Mouse (Mus musculus) forebrain, embryonic 16.5 days (tissue): Measurements from ENCODE around the gene Jam3. TPM values are rescaled to one million over a fixed set of nuclear protein-coding genes. Genes with fewer than 3 reads are reported as not detected.
"Not testable (repeated sequence)": the region's sequence is repeated elsewhere in the genome, so short reads cannot be mapped to it uniquely, and the experiment has no call there.

ENCODE experiments used
- ATAC-seq: fragments of 200-750 bp; cut with Nextera tagmentation; 2 replicates; pipeline ENCODE4 v1.8.0; 2017; ENCODE audit warnings: mild to moderate bottlenecking, moderate library complexity
- H3K27ac ChIP-seq: fragments of 300-500 bp; sonication (generic); 2 replicates; pipeline ENCODE4 v1.5.1; 2014; ENCODE audit warnings: low read length, control low read depth
- H3K27me3 ChIP-seq: fragments of 300-500 bp; sonication (generic); replicated peaks from 2 replicates; pipeline ENCODE4 v1.6.1; 2014; ENCODE audit warnings: low read length; ENCODE audit not compliant: control insufficient read depth, insufficient read depth
- H3K36me3 ChIP-seq: fragments of 300-500 bp; sonication (generic); 2 replicates; pipeline ENCODE4 v1.6.1; 2014; ENCODE audit not compliant: control insufficient read depth, insufficient read depth
- H3K4me1 ChIP-seq: fragments of 300-500 bp; sonication (generic); replicated peaks from 2 replicates; pipeline ENCODE4 v1.6.1; 2014; ENCODE audit warnings: low read length; ENCODE audit not compliant: control insufficient read depth, insufficient read depth
- H3K4me2 ChIP-seq: fragments of 300-500 bp; sonication (generic); 2 replicates; pipeline ENCODE4 v1.6.1; 2014; ENCODE audit warnings: mild to moderate bottlenecking, low read length, control low read depth
- H3K4me3 ChIP-seq: fragments of 300-500 bp; sonication (generic); replicated peaks from 2 replicates; pipeline ENCODE4 v1.5.1; 2014; ENCODE audit warnings: mild to moderate bottlenecking, low read length, control low read depth
- H3K9ac ChIP-seq: fragments of 300-500 bp; sonication (generic); replicated peaks from 2 replicates; pipeline ENCODE4 v1.6.1; 2014; ENCODE audit warnings: low read depth, low read length, control low read depth
- H3K9me3 ChIP-seq: fragments of 300-500 bp; sonication (generic); 2 replicates; pipeline ENCODE4 v1.6.1; 2016; ENCODE audit warnings: low read length; ENCODE audit not compliant: control insufficient read depth
- WGBS: fragments of 180-500 bp; shearing (Covaris S2); extraction: QIAGEN DNeasy Blood & Tissue Kit; methylation state at CpG from one replicate; pipeline ENCODE4 v1.1.7; 2014; 5-methylcytosine and 5-hydroxymethylcytosine counted together
- polyA plus RNA-seq: library from polyadenylated mRNA; unstranded; fragments of >200 nt; fragmentation: Nextera tagmentation; extraction: Ambion mirVana; gene quantifications from 2 replicates; pipeline ENCODE4 v1.2.1, GENCODE M21; 2015

Jam3 gene
- polyA plus RNA-seq, 1 experiment from 2014 or later = 60.2 TPM

DNA sequence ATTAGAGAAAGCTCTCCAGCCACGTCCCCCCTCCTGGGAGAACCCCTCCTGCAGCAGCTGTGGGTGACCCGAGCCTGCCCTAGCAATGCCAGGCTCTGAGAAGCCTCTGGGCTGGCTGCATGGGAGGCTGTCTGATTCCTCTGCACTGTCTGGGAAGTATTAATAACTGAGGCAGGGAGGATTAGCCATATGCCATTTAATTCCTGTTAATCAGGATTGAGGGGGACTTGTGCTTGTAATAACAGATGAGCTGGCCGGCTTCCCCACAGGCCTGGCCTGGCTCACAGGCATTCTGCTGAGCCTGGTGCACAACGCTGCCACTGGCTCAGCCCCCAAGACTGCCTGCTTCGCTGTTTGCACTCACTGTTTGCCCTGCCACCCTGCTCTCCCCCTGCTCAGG, 18.9 kb upstream of the Jam3 start:
- Histone ChIP-seq H3K27me3 (0 out of 2 replicates have a peak, but pooled peaks cover 2% of the 10 kb centered on the region), H3K36me3 (no peaks in the 10 kb centered on the region), H3K9ac (0 out of 2 replicates have a peak overlapping the region, but pooled peaks have one; percentile 29), H3K4me3 (no peak overlapping the region), H3K9me3 (no peaks in the 10 kb centered on the region), H3K4me2 (no peak overlapping the region), H3K4me1 (peaks cover 11% of the 10 kb centered on the region), H3K27ac (peak overlapping the region; percentile 25; the same call in 1 of the 2 replicates)
- WGBS = 6% methylated on average over 5 of the region's 5 CpGs
- peak; percentile 91 for ATAC-seq

DNA sequence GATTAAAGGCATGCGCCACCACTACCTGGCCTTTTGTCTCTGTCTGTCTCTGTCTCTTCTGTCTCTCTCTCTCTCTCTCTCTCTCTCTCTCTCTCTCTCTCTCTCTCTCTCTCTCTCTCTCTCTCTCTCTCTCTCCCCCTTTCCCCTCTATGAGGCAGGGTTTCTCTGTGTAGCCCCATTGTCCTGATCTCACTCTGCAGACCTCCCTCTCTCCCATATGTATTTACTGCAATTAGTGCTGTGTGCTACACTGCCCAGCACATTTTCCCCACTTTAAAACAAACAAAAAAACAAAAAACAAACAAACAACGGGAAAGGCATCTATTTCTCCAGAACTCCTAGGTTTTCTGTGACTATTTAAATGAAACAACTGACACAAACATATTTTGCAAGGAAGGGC, 18.4 kb upstream of the Jam3 start:
- Histone ChIP-seq H3K27me3 (0 out of 2 replicates have a peak, but pooled peaks cover 2% of the 10 kb centered on the region), H3K4me2 (no peak overlapping the region), H3K4me1 (peaks cover 11% of the 10 kb centered on the region), H3K4me3 (no peak overlapping the region), H3K9ac (no peak overlapping the region), H3K36me3 (no peaks in the 10 kb centered on the region), H3K9me3 (no peaks in the 10 kb centered on the region), H3K27ac (0 out of 2 replicates have a peak overlapping the region, but pooled peaks have one; percentile 25)
- 52% methylated on average over 2 of the region's 2 CpGs for WGBS
- ATAC-seq = no peak

DNA sequence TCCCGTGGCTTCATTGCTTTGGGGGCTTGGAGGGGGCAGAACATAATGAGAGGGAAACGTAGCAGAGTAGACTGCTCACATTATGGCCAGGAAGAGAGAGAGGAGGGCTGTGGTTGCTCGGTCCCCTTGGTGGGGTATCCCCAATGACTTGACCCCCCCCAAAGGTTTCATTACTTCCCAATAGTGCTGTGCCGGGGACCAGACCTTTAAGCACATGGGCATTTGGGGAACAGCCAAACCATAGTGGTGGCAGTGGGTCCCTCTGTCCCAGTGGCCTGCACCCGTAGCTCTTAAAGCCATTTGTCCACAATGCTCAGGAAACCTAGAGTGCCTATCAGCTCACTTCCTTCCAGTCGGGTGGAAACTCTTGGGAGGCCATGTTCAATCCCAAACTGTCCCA, 17.6 kb upstream of the Jam3 start:
- 78% methylated on average over 6 of the region's 6 CpGs for WGBS
- H3K9me3 ChIP-seq = no peaks in the 10 kb centered on the region
- ATAC-seq = no peak

DNA sequence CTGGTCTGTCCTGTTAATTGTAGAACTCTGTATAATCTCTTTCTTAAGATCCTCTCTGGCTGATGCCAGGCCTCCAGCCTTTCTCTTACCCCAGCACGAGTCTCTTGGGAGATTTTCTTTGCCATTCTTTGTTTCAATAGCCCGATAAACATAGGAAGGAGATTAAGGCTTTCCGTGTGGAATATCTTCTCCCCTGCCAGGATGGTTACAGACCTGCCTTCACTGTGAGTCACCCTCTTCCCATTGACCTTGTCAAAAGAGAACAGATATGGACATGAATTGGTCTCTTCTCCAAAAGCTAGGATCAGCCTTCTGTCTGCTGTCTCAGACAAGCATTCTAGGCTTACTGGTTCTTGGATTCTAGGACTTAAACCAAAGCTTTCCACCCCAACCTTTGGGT, 15.5 kb upstream of the Jam3 start:
- peaks cover 8% of the 10 kb centered on the region for H3K4me1 ChIP-seq
- H3K36me3 ChIP-seq = no peaks in the 10 kb centered on the region
- no peak for ATAC-seq
- H3K9me3 ChIP-seq = no peaks in the 10 kb centered on the region
- no peak overlapping the region for H3K9ac ChIP-seq
- H3K4me3 ChIP-seq = no peak overlapping the region
- no peaks in the 10 kb centered on the region for H3K27me3 ChIP-seq
- H3K4me2 ChIP-seq = no peak overlapping the region
- no peak overlapping the region for H3K27ac ChIP-seq
- WGBS = 56% methylated on average over 3 of the region's 3 CpGs

More for the DNA sequence above, 17.6 kb upstream of the Jam3 start:
- Histone ChIP-seq H3K9ac (no peak overlapping the region), H3K27me3 (0 out of 2 replicates have a peak, but pooled peaks cover under 1% of the 10 kb centered on the region), H3K4me2 (no peak overlapping the region), H3K36me3 (no peaks in the 10 kb centered on the region), H3K4me1 (peaks cover 11% of the 10 kb centered on the region), H3K27ac (no peak overlapping the region), H3K4me3 (no peak overlapping the region)

DNA sequence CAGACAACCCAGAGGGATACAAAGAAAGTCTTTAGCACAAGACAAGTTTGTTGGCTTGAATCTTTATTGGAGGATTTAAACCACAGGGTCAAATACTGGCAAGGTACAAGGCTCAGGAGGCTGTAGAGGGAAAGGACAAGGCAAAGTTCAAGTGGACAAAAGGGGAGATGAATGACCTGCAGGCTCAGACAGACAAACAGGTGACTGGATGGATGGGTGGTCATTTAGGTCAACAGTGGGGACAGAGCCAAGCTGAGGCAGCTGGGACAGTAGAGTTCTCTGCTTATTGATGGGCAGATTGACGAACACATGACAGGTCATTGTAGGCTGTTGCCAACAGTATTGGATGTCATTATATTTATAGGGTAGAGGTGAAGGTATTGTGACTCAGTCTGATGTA, 11.8 kb upstream of the Jam3 start:
- no peaks in the 10 kb centered on the region for H3K9me3 ChIP-seq
- no peak overlapping the region for H3K9ac ChIP-seq
- ATAC-seq = no peak
- H3K4me2 ChIP-seq = no peak overlapping the region
- no peak overlapping the region for H3K27ac ChIP-seq
- H3K4me1 ChIP-seq = no peaks in the 10 kb centered on the region
- H3K36me3 ChIP-seq = no peaks in the 10 kb centered on the region
- H3K4me3 ChIP-seq = no peak overlapping the region
- no peaks in the 10 kb centered on the region for H3K27me3 ChIP-seq
- 92% methylated on average over 1 of the region's 1 CpGs for WGBS

DNA sequence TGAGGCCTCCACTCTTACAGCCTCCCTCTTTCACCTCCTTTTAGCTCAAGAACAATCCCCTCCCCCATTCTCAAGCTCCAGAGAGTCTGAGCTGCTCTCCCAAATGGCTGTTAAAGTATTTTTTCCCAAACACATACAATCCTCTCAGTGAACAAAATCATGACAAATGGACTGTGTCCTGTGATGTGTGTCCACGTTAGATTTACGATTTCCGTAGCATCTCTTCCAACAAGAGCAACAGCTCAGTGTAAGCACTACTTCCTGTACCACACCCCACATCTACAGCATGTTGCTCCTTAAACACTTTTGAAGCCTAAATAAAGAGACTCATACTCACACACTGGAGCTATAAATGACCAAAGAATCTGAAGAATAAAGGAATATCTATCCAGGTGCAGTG, 10.4 kb upstream of the Jam3 start:
- Histone ChIP-seq H3K9ac (no peak overlapping the region), H3K9me3 (no peaks in the 10 kb centered on the region), H3K27me3 (no peaks in the 10 kb centered on the region), H3K27ac (no peak overlapping the region), H3K4me3 (no peak overlapping the region), H3K36me3 (no peaks in the 10 kb centered on the region), H3K4me2 (no peak overlapping the region), H3K4me1 (no peaks in the 10 kb centered on the region)
- no peak for ATAC-seq
- whole genome bisulfite sequencing = 76% methylated on average over 3 of the region's 3 CpGs

DNA sequence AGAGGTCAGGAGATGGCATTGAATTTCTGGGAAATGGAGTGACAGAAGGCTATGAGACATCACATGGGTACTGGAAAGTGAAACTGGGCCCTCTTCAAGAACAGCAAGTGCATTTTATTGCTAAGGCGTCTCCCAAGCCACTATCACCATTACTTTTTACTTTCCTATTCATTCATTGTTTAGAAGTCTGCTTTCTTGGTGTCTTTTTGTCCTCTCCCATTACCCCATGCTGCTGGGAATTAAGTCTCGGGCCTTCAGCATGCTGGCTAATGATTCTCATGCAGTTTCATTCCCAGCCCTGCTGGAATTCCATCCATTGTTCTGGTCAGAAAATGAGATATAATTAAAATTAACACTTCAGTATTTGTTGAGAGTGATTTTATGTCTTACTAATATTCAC, 9.7 kb upstream of the Jam3 start:
- Histone ChIP-seq H3K27ac (no peak overlapping the region), H3K4me1 (no peaks in the 10 kb centered on the region), H3K9me3 (no peaks in the 10 kb centered on the region), H3K36me3 (no peaks in the 10 kb centered on the region), H3K27me3 (no peaks in the 10 kb centered on the region), H3K9ac (no peak overlapping the region), H3K4me2 (no peak overlapping the region), H3K4me3 (no peak overlapping the region)
- WGBS = 5% methylated on average over 2 of the region's 2 CpGs
- no peak for ATAC-seq

DNA sequence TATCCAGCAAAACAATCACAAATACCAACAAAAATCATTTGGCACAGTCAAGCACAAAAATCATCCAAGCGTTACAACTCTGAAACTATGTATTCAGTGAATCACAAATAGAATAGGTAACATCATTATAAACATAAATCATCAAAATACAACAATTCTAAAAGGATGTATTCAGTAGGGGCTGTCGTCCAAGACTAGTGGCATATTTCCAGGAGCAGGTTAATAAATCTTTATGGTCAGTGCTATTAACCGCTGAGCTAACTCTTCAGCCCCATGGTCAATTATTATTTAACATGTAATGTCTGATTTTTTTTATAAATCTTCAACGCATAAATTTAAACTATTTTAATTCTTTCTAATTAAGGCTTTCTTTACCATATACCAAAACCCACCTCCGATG, 8.4 kb upstream of the Jam3 start:
- H3K36me3 ChIP-seq, H3K4me1 ChIP-seq, H3K9ac ChIP-seq, H3K9me3 ChIP-seq, H3K4me3 ChIP-seq, H3K27ac ChIP-seq, H3K4me2 ChIP-seq, H3K27me3 ChIP-seq, ATAC-seq: not testable (repeated sequence)
- 77% methylated on average over 5 of the region's 5 CpGs for WGBS

DNA sequence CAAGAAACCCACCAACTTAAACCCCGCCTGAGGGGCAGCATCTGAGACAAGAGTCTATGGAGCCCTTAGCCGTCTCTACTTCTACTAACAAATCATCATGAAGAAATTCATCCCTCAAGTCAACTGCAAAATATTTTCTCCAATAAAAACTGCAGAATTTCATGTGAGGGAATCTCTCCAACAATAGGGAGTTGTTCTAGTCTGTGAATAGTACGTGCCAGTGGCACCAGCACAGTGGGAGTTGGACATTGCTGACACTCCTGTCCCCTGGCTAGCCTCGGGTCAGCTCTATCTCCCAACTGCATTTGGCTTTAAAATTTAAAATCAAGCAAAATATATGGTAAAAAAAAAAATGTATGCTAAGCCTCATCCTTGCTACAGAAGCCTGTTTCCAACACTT, 1.4 kb downstream of the Jam3 start:
- no peak for ATAC-seq

DNA sequence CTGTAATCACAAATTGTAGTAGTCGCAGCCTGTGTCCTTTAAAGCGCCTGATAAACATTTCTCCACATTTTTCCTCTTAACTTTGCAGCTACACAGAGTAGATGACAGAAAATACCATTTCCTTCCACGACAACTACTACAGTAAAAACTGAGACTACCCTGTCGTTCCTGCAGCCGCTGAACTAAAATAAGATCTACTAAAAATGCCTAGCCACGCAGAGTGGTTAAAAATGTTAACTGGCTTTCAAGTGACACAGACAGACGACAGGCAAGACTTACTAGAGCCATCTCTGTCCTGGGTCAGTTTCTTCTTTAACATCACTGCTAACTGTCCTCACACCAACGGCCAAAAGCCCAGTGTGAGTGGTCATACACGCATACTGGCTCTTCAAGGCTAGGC, 5.4 kb downstream of the Jam3 start:
- peaks cover 2% of the 10 kb centered on the region; the same call in 1 of the 2 replicates for H3K9me3 ChIP-seq
- peaks cover 37% of the 10 kb centered on the region for H3K4me1 ChIP-seq
- no peaks in the 10 kb centered on the region for H3K27me3 ChIP-seq
- peak overlapping the region; percentile 42 for H3K4me2 ChIP-seq
- no peaks in the 10 kb centered on the region for H3K36me3 ChIP-seq
- peak overlapping the region; percentile 43; the same call in 1 of the 2 replicates for H3K27ac ChIP-seq
- no peak overlapping the region for H3K4me3 ChIP-seq
- no peak overlapping the region for H3K9ac ChIP-seq
- 17% methylated on average over 9 of the region's 9 CpGs for WGBS
- no peak for ATAC-seq

More for the DNA sequence above, 1.4 kb downstream of the Jam3 start:
- H3K9ac ChIP-seq = no peak overlapping the region; the same call in 1 of the 2 replicates
- H3K36me3 ChIP-seq = no peaks in the 10 kb centered on the region
- H3K4me1 ChIP-seq = peaks cover 32% of the 10 kb centered on the region
- 30% methylated on average over 4 of the region's 4 CpGs for WGBS
- no peaks in the 10 kb centered on the region for H3K9me3 ChIP-seq
- H3K27ac ChIP-seq = no peak overlapping the region
- peak overlapping the region; percentile 83 for H3K4me2 ChIP-seq
- peak overlapping the region; percentile 84 for H3K4me3 ChIP-seq
- H3K27me3 ChIP-seq = no peaks in the 10 kb centered on the region
